Mouse (Mus musculus): ENCODE measurements around the gene Aox4.

Aox4 gene

GRCm38 (mm10) chr1:58210203-58210602 is at the start of gene Aox4:
Gene Aox4 (plus strand): TSS chr1:58210397.
- no peak for DNase-seq

DNA sequence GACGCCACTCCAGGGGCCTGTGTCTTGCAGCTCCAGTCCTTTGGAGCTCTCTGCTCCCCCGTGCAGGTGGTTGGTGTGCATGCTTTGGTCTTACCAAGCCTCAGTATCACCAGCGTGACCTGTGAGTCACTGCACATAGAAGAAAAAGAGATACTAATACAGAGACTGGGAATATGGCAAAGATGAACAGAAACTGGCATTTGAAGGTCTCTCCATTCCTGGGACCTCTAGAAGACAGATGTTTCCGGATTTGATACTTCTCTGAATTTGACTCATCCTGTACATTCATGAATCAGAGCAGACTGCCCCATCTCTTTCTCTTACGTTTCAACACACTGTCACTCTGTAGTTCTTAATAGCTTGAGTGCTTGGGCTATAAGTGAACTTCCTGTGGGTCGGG is 40.3 kb upstream of the Aox4 start:
- DNase-seq, result no peak

- no peak for DNase-seq
Measured at GRCm38 (mm10) chr1:58188514-58189175, 21.6 kb upstream of the Aox4 start.

- no peak for DNase-seq
Measured at GRCm38 (mm10) chr1:58194317-58194716, 15.9 kb upstream of the Aox4 start.

DNA sequence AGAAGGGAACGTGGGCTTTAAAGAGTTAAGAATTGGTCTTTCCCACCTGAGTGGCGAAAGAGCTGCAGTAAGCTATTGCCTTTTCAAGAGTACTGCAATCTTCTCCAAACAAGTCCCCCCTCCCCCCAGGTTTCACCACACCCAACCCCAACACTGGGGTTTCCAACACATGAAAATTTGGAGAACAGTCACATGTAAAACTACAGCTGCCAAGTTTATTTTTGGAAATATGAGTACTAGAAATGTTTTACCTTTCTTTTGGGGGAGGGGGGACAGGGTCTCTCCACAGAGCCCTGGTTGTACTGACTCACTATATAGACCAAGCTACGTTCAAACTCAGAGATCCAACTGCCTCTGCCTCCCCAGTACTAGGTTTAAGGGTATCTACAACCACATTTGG is 15.2 kb upstream of the Aox4 start:
- DNase-seq, result peak; percentile 37

DNA sequence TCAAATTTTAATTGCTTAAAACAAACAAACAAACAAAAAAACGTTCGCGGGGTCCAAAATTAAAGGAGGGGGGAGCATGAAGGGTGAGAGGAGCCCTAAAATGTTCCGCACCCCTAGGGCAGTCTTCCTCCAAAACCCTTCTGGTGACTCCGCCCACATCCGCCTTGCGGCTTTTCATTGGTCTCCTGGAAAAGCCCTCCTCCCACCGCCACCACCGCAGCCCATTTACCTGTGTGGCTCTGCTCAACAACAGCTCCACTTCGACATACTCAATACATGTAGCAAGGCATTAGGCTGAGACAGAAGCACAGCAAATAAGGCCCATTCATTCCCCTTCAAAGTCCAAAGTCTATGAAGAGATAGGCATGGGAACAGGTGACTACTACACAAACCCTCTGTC is 14.7 kb upstream of the Aox4 start:
- peak; percentile 58 for DNase-seq

DNA sequence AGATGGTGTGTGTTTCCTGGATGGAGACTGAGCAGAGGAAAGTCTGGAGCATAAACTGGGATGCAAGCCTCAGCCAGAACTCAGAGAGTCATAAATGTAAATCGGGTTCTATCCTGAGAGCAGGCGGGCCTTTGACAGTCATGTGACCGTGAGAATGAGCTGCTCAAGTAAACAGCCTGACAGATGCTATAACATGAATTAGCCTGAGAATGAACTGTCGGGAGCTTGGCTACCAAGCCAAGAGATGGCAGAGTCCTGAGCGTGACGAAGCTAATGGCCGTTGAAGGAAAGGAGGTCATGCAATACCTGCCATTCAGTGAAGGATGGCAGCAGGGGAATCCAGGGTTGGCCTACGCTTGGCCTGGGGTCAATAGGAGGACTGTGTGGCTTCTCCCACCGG is 13.2 kb upstream of the Aox4 start:
- DNase-seq, result no peak

- no peak for DNase-seq
Measured at GRCm38 (mm10) chr1:58198386-58198785, 11.8 kb upstream of the Aox4 start.

DNA sequence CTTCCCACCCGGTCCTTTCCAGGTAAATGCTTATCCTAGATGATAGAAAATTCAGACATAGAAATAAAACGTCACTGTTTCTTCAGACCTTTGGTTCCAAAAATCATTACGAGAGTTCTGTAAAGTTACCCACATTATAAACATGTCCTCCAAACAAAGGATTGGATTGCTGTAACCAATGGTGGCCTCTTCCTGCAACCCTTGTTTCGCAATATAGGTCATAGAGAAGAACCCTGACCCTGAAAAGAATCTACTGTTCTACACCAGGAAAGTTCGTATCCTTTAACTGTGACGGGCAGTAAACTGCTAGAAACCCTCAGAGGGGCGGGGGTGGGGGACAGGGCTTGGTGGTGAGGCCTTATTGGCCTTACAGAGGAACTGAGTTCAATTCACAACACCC is 2.6 kb downstream of the Aox4 start:
- DNase-seq, result no peak

DNA sequence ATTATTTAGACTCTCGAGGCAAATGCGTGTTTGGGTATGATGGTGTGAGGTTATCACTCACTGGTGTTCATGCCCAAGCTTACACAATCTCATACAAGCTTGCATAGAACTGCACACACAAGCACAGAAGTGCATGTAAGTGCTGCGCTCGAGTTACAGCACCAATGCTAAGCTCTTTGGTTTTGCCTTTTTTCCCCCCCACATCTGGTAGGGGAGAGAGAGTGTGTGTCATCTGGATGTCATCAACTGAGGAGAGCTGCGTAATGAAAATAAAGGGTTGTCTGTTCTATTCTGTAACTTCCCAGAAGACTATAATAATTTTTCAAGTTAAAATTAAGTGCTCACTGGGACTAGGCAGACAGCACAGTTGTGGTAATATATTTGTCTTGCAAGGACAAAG is 3.6 kb downstream of the Aox4 start:
- no peak for DNase-seq

- no peak for DNase-seq
Measured at GRCm38 (mm10) chr1:58215353-58215752, 5.2 kb downstream of the Aox4 start.

GRCm38 (mm10) chr1:58215956-58216532 is 5.8 kb downstream of the Aox4 start:
- DNase-seq, result no peak

DNA sequence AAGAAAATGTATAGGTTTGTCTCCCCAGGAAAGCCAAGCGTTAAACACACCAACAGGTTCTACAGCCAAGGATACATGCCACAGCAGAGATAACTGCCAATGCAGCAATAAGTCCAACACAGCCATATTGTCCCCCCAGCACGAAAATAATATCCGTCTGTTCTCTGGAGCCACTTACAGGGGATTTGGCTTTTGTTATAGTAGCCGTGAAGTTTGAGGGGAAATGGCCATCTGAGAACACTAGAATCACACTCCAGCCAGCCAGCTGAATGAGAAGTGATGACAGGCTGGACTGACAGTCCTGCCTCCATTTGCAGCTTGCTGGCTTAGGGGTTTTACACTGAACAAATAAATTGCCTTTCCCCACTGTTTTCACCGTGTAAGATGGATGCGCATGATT is 10.9 kb downstream of the Aox4 start:
- no peak for DNase-seq

GRCm38 (mm10) chr1:58221879-58222278 is 11.7 kb downstream of the Aox4 start:
- DNase-seq, result no peak

GRCm38 (mm10) chr1:58228086-58228485 is 17.9 kb downstream of the Aox4 start:
- DNase-seq, result no peak

GRCm38 (mm10) chr1:58228916-58229315 is 18.7 kb downstream of the Aox4 start:
- DNase-seq, result no peak

- no peak for DNase-seq
Measured at GRCm38 (mm10) chr1:58229774-58230173, 19.6 kb downstream of the Aox4 start.

GRCm38 (mm10) chr1:58230542-58230941 is 20.3 kb downstream of the Aox4 start:
- no peak for DNase-seq

- no peak for DNase-seq
Measured at GRCm38 (mm10) chr1:58235405-58235804, 25.2 kb downstream of the Aox4 start.

DNA sequence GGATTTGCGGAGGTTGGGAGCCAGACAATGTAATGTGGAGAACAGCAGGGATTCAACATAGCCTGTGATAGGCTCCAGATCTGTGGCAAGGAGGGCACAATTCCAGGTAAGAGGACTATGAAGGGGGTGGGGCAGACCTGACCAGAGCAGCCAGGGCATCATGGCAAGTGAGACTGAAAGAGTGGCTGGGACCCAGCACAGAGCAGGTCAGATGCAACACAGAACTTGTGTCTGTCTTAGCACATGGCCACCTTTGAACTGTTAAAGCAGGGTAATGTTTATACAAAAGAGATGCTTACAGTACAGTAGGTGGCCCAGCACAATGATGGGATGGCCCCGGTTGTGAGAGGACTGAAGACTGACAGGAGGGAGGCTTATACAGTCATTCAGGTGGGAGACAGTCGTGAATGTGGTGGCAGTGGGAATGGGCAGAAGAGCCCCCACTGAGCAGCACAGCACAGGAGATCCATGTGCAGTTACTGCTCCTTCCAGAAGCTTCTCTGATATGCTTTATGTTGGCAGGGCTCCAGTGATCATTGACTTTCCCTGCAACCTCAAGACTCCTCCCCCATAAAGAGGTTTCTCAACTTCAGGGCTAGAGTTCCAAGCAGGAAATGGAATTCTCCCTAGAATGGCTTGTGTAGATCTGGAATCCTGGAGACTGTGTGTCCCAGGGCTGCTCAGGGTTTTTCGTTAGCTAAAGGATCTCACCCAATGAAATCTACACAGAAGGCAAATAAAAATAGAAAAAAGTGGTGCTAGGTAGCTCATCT is 27.5 kb downstream of the Aox4 start:
- DNase-seq, result peak; percentile 47

GRCm38 (mm10) chr1:58238440-58238839 is 28.2 kb downstream of the Aox4 start:
- no peak for DNase-seq

- DNase-seq, result no peak
Measured at GRCm38 (mm10) chr1:58238961-58239360, 28.8 kb downstream of the Aox4 start.

GRCm38 (mm10) chr1:58240347-58240746 is 30.1 kb downstream of the Aox4 start:
- peak; percentile 18 for DNase-seq

DNA sequence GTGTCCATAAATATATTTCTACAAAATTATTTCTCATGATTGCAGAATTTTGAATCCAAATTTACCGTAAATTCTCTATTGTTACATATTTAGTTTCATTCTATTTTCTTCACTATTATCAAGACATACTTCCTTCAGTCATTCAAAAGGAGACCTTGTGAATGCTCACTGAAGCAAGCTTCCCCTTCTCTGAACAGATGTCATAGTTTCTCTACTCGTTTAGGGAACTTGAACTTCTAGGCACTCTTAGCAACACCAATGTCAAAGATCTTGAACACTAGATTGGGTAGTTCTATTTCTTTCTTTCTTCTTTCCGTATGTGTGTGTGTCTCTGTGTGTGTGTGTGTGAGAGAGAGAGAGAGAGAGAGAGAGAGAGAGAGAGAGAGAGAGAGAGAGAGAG is 34.3 kb downstream of the Aox4 start:
- DNase-seq, result no peak
